Mouse (Mus musculus): Measurements from ENCODE around the gene Adgrl1. TPM values are rescaled to one million over a fixed set of nuclear protein-coding genes. Genes with fewer than 3 reads are reported as not detected.

Gene Adgrl1
- polyA plus RNA-seq (2012; rRNA removed): 39.4 and 48.3 TPM in 2 replicates

GRCm38 (mm10) chr8:83899363-83900252, at the start of gene Adgrl1:
Gene Adgrl1 (plus strand): TSS chr8:83900105.
- peak; percentile 78 for DNase-seq (ENCODE audit: low spot score)

DNA sequence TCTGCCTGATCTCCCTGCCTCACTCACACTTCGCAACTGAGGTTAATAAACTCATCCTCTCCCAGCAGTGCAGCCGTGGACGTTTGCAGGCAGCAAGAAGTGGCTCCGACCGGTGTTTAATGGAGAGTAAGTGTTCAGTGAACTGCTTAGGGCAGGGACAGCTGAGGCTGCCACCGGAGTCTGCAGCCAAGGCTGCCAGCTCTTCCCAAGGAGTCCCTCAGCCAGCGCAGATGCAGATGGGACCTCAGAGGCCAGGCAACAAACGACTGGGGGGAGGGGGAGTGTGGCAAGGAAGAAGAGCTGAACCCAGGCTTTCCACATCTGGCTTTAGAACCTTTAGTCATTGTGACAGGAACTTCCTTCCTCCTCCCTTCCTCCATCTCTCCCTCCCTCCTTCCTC, 47.6 kb upstream of the Adgrl1 start:
- no peak for DNase-seq (ENCODE audit: low spot score)

DNA sequence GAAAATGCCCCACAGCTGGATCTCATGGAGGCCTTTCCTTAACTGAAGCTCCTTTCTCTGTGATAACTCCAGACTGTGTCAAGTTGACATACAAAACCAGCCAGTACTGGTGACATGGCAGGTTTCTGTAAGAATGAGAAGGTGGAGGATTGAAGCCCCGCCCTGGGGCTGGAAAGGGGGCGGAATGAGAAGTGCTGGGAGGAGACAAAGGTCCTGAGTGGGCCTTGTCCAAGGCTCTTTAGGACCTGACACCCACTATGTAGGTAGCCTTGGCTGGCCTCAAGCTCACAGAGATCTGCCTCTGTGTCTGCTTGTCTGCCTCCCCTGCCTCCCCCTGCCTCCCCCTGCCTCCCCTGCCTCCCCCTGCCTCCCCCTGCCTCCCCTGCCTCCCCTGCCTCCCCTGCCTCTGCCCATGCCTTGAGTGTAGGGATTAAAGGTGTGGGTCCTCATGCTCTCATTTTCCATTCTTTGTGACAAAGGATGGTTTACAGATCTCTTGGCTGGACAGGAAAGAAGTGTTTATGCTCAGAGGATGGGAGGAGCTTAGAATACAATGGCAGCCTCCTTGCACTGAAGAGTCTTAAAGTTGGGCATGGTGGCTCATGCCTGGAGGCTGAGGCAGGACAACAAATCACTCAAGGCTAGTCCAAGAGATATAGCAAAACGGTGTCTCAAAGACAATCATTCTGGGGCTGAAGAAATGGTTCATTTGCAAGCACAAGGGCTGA, 46.4 kb upstream of the Adgrl1 start:
- DNase-seq (ENCODE audit: low spot score): no peak

DNA sequence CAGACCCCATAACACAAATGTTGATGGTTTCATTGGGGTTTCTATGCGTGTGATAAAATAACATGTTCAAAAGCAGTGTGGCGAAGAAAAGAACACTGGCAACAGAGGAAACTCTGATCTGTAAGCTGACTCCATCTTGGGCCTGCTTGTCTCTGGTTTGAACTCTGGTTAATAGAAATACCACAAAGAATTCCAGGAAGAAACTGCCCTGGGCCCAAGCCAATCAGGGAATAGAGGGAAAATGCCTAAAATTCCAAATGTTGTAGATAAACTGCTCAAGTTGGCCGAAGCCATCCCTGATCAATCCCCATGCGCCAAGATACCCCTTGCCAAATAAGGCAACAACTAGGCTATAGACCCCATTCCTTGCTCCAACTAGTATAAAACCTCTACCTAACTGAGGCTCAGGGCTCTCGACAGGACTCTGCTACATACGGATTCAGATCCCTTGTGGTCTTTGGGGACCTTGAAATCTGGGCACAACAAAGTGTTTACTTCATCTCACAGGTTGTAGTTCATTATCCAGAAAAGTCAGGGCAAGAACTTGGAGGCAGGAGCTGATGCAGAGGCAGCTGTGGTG, 43.3 kb upstream of the Adgrl1 start:
- no peak for DNase-seq (ENCODE audit: low spot score)

DNA sequence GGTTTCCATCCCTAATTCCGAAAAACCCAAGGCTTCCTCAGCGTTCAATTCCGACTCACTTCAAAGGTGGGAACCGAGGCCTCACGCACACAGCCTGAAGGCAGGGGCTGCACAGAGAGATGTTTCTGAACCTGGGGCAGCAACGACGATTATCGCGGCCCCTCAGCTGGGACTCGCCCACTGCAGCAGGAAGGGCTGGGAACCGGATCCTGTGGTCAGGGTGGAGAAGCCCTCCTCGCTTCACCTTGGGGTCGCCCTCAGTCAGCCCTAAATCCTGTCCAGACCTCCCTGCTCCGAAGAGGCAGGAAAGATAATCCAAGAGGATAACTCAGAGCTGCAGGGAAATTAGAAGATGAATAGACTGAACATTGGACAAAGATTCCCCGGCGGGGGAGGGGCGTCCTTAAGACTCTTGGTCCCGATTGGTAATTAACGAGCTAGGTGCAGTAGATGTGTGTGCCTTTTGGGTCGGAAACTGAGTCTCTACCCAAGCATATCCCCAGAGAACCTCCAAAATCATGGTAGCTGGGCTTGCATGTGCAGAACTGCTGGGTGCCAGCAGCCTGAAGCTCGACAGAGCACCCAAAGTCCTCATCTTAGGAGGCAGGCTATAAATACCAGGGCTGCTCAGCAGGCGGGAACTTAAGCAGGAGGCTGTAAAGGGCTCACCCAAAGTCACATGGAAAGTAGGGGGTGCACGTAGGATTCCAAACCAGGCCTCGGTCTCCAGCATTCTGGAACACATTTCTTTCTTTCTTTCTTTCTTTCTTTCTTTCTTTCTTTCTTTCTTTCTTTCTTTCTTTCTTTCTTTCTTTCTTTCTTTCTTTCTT, 37.3 kb upstream of the Adgrl1 start:
- DNase-seq (ENCODE audit: low spot score): no peak

DNA sequence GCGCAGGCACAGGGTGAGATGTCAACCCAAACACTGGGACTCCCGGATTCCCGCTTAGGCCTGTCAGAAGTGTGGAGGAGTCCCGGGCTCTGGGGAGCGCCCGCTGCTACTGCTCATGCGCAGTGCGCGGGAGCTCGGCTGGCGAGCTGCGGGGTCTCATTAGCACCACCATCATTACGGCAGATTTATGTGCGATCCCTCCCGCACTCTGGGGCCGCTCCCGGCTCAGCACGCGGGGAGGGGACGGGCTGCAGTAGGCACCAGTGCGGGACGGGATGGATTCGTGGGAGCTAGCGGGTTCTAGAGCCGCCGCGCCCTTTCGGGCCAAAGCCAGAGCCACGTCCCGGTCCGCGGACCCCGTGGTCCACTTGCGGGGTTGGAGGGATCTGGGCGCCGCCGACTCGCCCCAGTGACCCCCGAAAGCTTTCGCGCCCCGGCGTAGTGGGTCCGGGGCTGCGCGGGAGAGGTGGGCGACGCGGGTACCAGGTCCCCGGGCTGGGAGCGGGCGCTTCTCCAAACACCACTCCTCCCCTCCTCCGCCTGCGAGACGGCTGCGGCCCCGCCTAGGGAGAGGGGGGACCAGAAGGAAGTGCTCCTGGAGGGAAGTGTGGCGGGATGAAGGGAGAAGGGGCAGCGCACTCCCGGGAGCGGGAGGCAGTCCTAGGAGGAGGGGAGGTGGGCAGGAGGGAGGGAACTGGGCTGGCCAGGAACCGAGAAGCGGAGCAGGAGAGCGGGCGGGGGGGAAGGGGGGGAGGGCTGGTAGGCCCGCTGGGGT, 24.8 kb upstream of the Adgrl1 start:
- no peak for DNase-seq (ENCODE audit: low spot score)

DNA sequence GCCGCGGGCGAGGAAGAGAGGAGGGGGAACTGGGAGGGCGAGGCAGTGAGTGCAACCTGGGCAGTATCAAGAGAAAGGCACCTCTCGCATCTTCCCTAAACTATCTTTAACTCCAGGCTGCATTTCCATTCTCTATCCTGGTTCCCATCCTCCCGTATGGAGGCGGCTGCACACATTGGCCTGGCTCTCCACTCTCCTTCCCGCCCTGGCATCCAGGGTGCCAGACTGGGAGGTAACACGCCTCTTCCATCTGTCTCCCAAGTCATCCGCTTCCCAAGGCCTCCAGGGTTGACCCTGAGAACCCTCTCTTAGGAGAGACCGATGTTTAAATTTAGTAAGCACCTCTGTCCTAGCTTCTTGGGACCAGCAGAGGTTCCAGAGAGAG, 24.3 kb upstream of the Adgrl1 start:
- no peak for DNase-seq (ENCODE audit: low spot score)

DNA sequence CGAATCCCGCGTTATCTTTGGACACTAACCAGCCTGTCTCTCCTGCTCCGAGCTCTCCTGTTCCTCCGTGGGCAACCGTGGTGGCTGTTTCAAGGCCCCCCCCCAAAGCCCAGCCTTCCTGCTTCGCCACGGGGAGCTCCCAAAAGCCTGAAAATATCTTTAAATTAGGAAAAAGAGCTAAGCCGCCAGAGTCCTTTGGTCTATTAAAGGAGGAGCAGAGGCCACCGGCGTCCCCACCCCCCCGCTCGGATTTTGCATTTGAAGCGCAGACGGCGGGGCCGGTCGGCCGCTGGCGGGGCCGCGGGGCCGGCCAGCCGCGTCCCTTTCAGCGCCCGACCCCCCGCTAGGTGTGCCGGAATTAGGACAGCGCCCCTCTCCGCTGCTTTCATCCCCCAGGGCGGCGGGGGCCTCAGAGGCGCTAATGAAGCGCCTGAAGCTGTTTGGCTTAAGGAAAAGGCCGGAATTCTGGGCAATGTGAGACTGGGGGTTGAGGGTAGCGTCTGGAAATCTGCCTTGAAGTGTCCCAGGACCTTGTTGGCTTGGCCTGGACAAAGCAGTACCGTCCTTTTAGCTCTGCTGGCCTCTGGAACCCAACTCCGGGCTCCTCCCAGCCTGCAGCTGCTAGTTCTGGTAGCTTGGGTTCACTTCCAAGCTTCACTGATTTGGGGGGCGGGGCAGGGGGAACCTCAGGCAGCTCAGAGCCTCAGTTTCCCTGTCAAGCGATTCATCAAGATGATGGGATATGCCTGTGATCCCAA, 23.6 kb upstream of the Adgrl1 start:
- no peak for DNase-seq (ENCODE audit: low spot score)

- no peak for DNase-seq (ENCODE audit: low spot score)
Observed at GRCm38 (mm10) chr8:83876838-83877223, 23.1 kb upstream of the Adgrl1 start.

DNA sequence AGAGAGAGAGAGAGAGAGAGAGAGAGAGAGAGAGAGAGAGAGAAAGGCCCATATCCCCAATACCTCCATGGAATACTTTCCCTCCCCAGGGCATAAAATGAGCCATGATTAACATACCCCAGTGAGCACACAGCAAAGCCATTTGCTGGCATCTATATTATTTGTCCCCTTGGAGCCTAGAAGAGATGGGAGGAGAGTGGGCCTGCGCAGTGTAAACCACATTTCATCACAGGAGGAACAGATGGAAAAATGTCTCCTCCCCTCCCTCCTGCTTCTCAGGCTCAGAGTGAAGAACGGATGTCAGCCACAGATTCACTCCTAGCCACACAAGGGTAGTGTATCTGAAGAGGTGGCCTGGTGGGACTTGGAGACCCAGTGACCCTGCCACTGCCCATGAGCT, 11.5 kb upstream of the Adgrl1 start:
- no peak for DNase-seq (ENCODE audit: low spot score)

DNA sequence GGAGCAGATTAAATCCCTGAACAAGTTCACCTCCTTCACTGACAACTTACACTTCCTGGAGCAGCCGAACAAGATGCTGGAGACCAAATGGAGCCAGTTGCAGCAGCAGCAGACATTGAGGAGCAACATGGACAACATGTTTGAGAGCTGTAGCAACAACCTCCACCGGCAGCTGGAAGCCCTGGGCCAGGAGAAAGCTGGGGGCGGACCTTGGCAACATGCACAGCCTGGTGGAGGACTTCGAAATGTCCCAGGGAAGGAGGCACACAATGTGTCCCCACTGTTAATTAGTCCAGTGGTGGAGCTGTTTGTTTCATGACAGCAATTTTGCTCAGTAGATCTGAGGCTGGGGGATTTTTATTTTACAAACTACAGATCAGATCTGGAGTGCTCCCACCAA, 7.8 kb upstream of the Adgrl1 start:
- DNase-seq (ENCODE audit: low spot score): no peak

DNA sequence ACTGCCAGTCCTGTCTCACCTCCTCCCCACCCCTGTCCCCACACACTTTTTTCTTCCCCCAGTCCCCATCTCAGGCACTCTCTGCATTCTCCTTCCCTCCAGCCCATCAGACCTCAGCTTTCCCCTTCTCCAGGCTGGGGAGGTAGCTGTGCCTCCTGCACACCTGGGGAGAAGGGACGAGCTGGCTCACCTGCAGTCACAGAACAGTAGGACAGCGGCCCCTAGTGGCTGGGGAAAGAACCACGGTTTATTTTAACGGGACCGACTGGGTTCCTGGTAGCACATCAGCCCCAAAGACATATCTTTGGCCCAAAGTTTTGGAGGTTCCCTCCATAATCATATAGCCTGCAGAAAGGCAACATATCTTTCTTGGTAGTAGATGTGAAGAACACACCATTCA, 6.0 kb upstream of the Adgrl1 start:
- DNase-seq (ENCODE audit: low spot score): peak; percentile 67

- no peak for DNase-seq (ENCODE audit: low spot score)
Observed at GRCm38 (mm10) chr8:83895894-83896293, 4.0 kb upstream of the Adgrl1 start.

DNA sequence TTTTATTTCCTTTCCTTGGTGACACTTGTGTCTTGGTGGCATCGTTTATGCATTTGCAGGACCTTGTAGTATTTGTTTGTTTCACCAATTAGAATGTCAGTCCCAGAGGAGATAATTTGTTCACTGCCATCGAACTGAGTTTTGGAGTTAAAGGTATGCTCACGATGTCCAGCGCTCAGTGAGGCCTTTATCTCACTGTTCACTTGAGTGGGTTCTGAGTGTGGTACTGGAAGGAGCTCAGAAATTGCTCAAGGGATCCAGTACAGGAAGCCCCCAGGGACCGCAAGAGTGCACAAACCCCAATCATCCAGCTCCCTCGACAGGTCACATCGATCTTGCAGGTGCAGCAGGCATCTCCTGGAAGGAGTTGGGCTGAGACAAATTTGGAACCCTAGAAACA, 3.4 kb upstream of the Adgrl1 start:
- no peak for DNase-seq (ENCODE audit: low spot score)

GRCm38 (mm10) chr8:83897211-83897610, 2.7 kb upstream of the Adgrl1 start:
- DNase-seq (ENCODE audit: low spot score): no peak

DNA sequence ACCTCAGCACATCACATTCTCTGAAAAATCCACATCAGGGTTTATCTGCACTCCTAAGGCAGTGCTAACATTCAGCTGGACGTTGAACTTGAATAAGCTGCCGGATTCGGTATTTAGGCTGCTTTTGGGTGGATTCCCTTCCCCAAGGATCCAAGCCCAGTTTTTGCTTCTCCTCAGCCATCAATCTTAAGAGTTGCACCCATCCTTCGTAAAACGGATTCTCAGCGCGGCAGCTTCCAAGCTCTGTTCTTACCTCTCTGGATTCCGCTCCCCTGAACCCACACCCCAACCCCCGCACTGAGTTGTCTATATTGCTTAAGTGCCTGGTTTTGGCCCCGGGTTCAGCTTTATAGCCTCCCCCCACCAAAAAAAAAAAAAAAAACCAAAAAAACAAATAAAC, 1.4 kb upstream of the Adgrl1 start:
- no peak for DNase-seq (ENCODE audit: low spot score)

DNA sequence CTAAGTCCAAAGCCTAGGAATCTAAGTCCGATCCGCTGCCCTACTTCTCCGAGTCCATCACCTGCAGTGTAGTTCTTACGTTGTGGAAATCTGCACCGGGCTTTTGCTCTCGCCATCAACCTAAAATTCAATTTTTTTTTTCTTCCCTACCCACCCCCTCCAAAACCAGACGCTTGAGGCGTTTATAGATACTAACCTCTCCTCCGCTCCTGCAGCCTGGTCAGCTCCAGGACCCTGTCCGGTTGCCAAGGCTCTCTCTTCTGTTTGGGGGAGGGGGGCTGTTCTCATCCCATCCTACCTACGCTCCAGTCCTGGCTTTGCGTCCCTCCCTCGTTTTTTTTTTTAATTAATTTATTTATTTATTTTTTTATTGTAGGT, 931 bp upstream of the Adgrl1 start:
- no peak for DNase-seq (ENCODE audit: low spot score)

DNA sequence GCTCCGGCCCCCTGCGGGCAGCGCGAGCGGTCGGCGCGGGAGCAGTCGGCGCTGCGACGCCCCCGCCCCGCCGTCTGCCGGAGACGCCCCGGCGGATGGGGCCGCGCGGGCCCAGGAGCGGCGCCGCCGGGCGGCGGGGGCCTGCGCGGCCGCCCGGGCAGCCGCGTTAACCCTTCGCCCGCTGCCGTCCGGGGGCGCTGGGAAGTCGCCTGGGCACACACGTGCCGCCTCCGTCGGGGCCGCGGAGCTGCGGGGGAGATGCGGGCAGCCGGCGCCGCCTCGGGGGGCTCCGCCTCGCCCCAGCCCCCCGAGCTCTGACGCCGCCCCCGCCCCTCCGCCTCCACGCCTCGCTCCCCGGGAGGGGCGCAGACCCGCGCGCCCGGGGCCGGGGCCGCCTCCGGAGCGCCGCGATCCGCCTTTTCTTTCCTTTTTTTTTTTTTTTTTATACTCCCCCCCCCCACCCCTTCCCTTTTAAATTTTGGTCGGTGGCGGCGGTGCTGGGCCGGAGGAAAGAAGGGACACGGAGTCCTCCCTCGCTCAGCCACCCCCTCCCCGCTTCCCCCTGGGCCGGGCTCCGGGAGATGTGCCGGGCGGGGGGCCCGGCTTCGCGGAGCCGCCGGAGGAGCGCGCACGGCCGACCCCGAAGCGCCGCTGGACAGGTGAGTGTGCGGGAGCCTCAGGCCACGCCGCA, 506 bp downstream of the Adgrl1 start:
- DNase-seq (ENCODE audit: low spot score): no peak

- DNase-seq (ENCODE audit: low spot score): no peak
Observed at GRCm38 (mm10) chr8:83900957-83901270, 1.0 kb downstream of the Adgrl1 start.

Data from urinary bladder, adult 2 months (tissue).